Mouse (Mus musculus): ENCODE results near the gene Trh.

The Trh gene

DNA sequence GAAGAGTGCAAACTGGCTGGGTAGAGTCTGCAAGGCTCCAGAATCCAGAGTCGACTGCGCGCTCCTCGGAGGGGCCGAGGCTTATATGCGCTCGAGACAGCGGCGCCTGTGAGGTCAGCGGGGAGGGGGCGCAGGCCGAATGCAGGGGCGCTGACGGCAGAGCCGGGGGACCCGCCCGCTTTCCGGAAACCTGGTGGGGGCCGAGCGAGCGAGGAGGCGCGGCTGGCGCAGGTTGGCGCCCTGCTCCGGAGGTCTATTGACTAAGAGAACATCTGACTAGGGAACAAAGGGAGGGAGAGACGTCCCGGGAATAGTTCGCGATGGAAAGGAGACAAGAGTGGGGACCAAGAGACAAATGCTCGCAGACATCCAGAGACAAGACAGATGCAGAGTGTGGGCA, at the start of gene Trh:
Trh (minus strand) TSS at position 60 of the 400 bp plus-strand sequence.
- DNase-seq (ENCODE audit: low spot score): no peak

DNA sequence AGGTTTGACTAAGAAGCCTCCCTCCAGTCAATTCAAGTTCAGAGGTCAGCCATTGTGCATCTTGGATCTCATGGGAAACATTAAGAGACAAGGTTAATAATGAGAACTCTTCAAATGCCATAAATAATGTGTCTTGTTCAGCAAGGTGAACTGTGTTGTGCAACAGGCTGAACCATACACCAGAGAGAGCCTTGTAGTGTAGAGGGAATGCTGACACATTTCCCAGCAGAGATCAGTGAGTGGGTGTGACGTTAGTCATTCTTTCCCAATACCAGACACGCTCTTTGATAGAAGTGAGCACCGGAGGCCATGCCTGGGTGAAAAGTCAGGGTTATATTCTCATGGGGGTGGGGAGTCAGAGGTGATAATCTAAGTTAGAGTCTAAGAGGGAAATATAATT, 46.4 kb upstream of the Trh start:
- DNase-seq (ENCODE audit: low spot score): no peak

DNA sequence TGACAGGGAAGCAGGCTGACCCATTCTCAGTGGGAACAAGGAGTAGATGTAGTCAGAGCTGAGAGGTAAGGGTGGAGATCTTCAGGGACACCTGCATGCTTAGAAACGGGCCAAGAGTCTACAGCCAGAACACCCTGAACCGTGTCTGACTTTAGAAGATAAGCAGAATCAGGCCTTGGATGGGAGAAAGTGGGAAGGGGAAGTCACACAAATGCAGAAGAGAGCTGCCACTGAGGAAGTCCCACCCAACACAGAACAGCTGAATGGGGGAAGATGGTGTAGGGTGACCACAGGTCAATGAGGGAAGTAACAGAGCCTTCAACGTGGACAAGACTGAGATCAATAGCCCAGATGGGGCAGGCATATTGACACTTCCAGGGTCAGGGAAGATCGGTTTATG, 42.4 kb upstream of the Trh start:
- DNase-seq (ENCODE audit: low spot score): no peak

DNA sequence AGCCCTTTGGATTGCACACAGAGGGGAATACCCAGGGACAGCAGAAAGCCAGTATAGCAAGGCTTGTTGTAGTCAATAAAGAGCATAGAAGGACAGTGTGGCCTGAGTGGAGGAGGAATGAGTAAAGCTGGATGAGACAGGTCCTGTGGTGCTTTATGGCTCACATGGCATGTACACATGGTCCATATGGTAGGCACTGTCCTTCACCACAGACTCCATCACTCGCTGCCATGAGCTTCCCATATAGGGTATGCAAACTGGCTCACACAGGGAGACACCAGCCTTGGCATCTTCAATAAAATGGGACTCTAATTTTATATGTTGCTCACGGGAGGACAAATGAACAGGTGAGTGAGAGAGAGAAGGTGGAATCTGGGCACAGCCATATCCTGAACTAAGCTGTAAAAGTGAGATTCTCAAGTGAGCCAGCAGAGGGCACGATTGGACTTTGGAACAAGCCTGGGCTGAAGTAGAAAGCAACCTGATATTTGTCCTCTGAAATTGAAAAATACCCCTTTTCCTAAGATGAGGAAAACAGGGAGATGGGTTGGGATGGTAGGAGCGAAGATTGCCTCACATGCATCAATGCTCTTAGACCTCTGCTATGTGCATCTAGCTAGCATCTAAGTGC, 41.9 kb upstream of the Trh start:
- DNase-seq (ENCODE audit: low spot score): peak; percentile 47

DNA sequence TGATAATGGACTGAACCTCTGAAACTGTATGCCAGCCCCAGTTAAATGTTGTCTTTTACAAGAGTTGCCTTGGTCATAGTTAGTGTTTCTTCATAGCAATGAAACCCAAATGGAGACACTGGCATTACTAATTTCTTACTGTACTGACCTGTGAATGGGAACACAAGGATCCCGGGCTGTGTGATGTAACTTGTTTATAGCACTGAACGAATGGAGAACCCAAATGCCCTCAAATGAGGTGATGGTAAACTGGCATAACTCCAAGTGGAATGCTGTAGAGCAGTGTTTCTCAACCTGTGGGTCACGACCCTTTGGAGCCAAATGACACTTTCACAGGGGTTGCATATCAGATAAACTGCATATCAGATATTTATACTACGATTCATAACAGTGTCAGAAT, 41.1 kb upstream of the Trh start:
- no peak for DNase-seq (ENCODE audit: low spot score)

DNA sequence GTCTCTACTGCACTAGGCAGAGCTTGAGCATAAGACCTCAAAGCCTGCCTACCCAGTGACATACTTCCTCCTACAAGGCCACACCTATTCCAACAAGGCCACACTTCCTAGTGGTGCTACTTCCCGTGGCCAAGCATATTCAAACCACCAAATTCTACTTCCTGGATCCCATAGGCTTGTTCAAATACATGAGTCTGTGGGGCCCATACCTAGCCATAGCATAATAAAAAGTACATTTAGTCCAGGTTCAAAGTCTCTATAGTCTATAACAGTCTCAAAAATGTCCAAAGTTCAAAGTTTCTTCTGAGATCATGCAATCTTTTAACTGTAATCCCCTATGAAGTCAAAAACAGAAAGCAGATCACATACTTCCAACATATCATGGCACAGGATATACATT, 32.7 kb upstream of the Trh start:
- no peak for DNase-seq (ENCODE audit: low spot score)

DNA sequence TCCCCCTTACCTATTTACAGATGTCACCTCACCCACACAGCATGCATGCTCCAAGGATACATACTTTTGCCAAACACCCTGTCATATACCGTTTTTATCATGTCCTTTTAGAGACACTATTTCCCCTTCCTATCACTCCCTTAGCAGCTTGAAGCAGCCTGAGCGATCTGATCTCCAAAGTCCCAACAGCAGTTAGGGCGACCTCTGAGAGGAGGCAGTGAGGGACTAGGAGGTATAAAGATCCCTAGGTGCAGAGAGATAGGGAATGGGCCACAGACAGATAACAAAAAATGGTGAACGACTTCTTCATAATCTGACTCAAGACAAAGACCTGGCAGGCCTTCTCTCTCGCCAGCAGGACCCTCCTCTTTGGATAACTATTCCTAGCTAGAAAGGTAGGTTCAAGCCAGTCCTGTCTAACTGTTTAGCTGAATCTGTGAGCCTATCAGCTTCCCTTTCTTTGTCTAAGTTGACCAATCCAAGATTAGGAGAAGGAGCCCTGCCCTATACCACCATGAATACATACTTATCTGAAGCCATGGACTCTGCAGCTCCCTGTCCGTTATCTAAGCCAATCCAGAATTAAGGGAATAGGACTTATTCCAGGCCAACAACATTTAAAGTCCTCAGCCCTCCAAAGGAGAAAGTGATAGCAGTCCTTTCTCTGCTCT, 29.3 kb upstream of the Trh start:
- no peak for DNase-seq (ENCODE audit: low spot score)

DNA sequence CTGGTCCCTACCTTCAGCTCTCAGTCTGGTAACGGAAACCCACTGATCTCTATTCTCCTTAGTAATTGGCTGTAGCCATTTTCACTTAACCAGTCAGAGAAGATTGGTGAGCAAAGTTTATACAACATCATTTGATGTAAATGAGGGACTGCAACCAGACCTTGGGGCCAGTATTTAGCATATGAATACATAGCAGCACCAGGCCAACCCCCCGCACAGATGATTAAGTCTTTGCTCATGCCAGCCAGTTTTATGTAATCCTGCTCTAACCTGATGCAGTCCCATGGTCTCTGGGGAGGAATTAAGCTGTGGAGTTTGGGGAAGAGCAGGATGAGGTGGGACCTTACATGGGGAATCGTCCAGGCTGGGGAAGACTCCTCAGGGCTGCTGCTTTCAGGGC, 28.2 kb upstream of the Trh start:
- no peak for DNase-seq (ENCODE audit: low spot score)

DNA sequence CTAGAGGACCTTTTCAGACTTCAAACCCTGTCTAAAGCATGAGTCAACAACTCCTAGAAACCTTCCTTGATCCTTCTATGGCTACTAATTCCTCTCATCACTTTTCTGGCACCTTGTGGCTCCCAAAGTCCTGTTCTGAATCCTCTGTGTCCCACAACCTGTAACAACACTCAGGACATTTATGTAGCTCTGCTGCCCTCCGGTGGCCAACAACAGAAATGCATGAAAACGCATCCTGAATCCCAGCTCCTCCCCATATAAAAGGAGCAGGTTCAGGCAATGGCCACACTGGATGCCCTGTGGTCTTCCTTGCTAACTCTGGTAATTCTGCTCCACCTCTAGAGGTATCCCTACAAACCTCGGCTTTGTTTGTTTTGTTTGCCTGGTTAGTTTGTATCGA, 24.6 kb upstream of the Trh start:
- peak; percentile 68 for DNase-seq (ENCODE audit: low spot score)

DNA sequence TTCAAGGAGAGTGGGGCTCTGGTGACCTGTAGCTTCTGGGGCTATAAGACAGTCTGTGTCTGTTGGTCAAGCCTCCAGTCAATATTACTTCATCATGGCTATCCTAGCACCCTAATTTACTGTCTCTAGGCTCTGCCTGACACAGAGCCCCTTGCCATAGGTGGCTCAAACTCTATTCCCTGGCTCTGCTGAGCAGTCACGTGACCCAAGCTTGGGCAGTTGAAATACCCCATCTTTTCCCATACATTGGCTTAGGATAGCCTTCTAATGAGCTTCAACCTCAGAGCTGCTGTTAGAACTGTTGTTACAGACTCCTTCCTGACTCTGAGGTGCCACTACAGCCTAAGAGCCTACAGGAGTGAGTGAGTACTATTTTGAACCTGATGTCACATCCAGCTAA, 23.6 kb upstream of the Trh start:
- DNase-seq (ENCODE audit: low spot score): no peak

DNA sequence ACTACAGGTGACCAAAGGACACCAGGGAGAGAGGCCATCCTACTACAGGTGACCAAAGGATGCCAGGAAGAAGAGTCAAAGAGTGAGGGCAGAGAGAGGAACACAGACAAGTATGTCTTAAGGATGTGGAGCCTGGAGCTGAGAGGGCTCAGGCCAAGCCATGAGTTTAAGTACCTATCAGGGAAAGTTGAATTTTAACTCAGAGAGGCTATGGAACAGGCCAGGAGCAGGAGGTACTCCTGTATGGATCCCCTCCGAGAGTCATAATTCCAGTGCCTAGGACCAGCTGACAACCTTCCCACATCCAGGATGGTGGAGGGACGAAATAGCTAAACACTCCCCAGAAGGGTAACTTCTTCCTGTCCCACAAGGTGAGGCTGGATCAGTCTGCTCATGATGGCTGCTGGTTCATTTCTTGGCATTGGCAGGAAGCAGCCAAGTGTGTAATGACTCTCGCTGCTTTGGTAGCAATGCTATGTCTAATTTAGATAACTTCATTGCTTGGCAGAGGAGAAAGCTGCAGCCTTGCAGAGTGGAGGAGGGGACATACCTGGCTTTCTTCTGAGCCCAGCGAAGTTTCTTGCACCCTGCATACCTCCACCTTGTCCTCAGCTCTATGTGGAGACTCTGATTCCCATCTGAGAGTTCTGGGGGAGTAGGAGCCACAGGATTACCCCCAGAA, 16.9 kb upstream of the Trh start:
- DNase-seq (ENCODE audit: low spot score): no peak

DNA sequence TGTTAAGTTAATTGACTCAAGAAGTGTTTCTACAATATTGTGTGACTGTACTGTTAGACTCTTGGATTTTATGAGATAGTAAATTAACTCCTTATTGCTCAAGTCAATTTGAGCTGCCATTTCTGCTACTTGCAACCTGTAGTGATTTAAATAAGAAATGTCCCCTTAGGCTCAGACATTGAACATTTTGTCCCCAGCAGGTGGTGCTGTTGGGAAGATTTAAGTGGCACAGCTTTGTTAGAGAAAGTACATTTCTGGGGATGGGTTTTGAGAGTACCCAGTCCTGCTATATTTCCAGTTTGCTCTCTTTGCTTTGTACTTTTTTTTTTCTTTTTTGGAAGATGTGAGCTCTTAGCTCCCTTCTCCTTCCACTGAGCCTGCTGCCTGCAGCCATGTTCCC, 10.9 kb upstream of the Trh start:
- no peak for DNase-seq (ENCODE audit: low spot score)

DNA sequence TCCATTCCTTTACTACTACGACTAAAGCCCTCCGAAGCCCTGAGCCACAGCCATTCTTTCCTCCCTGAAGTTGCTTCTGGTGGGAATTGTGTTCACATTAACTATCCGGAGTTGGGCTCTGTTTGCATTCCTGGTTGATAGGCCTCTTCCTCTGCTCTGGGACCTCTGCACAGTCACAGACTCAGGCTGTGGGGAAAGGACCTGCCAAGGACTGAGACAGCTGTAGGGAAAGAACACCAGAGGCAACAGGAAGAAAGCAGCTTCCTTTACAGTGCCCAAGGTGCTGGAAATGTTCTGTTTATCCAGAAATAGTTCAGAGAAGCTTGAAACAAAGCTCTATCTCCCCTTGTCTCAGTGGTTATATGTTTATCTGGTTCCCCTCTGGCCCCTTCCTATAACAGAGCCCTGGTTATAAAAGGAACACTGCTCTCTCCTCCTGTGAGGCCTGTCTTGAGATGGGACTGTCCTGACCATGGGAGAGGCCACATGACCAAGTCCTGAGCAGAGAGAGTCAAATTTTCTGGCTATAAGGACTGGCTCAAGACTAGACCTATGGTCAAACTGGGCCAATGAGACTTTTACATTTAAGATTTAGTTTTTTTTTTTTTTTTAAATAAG, 8.9 kb upstream of the Trh start:
- DNase-seq (ENCODE audit: low spot score): no peak

DNA sequence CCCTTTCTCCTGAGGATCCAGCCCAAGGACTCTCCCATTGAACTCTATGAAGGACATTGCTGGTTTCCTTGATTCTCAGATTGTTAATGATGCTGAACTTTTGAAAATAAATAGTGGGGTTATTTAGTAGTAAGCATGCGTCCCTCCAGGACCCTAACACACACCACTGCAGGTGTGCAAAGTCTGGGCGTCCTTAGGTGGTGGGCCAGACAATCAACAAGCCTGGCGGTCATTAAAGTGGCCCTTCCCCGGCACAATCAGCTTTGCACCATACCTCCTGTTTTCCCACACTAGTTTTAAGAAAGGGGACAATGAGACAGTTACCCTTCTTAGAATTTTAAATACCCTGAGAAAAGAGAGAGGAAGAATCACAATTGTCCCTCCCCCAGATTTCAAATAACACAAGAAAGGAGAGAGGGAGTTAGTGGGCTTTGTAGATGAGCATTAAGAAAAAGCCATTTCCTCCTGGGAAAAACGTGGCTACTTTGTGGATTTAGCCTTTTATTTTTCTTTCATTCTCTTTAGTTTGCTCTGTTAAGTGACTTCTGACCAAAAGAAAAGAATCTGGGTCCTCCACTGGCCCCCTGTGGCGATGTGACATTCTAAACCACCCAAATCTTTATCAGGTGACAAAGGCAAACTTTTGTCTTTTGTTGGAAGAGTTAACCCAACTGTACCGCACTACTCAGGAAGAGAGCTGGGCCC, 2.9 kb upstream of the Trh start:
- DNase-seq (ENCODE audit: low spot score): no peak

DNA sequence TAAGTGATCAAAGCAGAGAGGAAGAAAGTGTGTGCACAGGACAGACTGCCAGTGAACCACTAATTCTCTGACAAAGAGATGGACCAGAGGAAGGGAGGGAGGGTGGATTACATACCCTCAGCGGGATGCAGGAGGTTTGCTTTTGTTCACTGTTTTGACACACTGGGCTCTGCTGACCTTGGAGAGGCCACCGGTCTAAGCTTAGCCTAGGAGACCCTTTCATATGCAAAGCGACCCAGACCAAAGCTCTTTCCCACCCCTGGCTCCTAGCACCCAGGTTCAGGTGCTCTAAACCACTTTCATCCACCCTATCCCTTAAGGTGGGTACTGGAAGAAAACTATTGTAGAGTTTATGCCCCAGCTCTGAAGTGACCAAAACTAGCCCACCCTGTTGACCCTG, 1.9 kb upstream of the Trh start:
- no peak for DNase-seq (ENCODE audit: low spot score)

DNA sequence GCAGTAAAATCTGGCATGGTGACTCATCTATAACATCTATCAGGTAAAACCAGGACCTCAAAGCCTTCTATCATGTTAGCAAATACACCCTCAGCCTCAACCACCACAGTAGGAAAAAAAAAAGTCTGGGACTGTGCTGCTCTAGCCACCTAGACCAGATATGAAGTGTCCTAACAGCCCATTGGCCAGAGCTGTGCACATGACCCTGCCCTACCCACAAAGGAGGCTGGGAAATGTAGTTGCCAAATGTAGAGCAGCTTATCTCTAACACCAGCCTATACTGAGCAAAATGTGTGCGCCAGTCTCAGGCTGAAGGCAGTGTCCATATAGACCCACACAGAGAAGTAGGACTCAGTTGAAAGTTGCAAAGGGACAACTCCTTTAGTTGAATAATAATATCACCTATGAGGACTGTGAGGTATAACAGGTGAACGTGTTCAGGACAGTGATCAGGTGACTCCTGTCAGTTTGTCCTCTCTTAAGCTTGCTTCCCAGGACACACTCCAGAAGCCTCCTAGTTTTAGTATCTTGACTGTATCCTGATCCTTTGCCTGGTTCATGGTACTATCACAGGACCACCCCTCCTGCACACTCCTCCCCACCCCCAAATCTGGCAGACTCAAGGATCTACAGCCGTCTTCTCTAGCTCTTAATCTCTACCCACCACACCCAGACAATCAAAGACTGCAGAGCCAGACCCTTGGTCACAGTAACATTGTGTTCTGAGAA, 3.1 kb downstream of the Trh start:
- peak; percentile 62 for DNase-seq (ENCODE audit: low spot score)

DNA sequence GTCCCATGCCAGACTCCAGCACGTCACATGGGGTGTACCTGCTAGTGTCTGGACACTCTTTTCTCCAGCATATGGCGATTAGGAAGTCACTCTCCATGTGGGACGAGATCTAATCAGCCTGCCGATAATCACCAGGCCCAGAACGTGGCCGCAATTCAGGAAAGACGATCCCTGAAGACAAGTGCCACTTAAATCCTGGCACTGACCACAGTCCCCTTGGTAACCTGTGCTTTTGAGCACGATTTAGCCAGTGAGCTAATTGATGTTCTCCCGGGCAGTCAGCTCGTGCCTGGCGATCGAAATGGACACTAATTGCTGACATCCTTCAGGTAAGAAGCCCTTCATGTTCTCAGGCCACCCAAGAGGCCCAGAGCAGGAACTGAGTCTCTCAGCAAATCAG, 9.4 kb downstream of the Trh start:
- DNase-seq (ENCODE audit: low spot score): no peak

DNA sequence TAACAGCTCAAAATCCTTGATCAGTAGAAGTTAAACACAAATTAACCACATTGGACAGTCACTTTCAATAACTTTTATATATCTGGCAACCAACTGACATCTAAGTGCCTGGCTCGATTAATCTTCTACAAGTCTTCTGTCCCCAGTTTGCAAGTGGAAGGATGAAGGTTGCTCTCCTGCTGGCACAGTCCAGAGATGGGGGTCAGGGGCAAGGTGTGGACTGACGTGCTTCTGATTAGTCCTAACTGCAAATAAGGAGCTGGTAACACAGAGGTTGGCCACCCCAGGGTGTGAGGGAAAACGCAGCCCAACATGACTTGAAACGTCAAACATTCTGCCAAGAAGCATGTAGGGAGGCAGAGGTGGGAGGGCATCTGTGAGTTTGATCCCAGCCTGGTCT, 12.7 kb downstream of the Trh start:
- DNase-seq (ENCODE audit: low spot score): no peak

DNA sequence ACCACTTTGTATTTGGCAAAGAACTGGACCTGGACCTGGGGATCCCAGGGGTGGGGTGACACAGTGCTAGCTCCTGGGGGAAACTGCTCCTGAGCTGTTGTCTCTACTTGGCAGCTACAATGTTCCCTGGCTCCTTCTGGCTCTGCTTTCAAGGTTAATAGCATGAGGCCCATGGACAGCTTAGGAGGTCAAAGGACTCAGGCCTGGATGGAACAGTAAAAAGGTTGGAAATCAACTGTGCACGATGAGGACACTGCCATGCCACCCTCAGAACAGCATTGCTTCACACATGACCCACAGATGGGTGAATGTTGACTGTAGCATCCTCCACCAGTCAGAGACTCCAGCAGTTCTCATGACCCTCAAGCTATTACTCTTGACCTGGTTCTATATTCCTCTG, 13.1 kb downstream of the Trh start:
- no peak for DNase-seq (ENCODE audit: low spot score)

DNA sequence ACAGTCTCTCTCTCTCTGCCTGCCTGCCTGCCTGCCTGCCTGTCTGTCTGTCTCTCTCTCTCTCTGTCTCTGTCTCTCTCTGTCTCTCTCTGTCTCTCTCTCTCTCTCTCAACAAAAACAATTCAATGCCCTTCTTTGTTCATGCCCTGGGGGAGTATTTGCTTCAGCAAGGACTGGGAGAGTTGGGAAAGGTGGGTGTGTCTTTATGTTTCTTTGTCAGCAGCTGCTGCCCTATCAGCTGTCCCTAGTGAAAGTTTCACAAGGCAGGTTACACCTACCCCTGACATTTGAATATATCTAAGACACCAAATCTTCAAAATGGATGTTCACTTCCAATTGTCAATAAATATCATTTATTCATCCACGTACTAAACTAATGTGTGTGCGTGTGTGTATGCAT, 14.9 kb downstream of the Trh start:
- no peak for DNase-seq (ENCODE audit: low spot score)

DNA sequence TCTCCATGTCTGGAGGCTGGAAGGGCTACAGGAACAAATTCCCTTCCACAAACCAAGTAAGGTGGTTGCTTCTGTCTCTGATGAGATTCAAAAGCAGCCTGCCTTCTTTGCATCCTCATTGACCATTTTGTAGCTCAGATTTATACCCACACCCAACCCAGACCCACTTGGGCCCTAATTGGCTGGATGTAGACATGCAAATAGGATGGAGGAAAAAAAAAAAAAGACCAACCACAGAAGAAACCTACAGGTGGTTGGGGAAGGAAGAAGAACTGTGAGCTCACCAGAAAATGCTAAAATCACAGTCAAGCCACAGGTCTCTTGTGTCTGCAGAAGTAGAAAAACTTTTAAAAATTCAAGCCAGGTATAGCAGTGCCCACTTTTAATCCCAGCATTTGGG, 15.3 kb downstream of the Trh start:
- no peak for DNase-seq (ENCODE audit: low spot score)

DNA sequence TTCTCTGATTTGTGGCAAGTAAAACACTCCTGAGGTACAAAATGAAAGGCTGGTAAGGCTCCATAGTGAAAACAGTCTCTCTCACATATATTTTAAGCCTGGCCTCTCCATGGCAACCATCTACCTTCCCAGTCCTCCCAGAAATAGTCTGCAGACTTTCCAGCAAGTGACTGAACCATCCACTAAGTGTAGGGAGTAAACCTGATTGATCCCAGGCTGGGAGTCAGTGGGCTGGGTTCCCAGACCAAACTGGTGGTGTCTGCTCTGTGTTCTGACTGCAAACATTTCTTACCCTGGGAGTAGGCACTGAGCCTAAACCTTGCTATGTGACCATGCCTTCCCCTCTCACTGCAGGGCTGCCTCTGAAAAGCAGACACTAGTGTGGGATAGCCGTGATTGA, 19.5 kb downstream of the Trh start:
- DNase-seq (ENCODE audit: low spot score): no peak
